Mouse (Mus musculus): ENCODE results near the gene Strbp. TPM values are rescaled to one million over a fixed set of nuclear protein-coding genes. Genes with fewer than 3 reads are reported as not detected.

Gene Strbp
- total RNA-seq, 2 experiments from 2014 or later, result 13.4 to 17.9 TPM

Small RNA genes within 50 kb of the gene (microRNA-seq; reads per million reads assigned to microRNA genes)
- 0 reads per million in 2 experiments for gene Mir5128

Other genes starting within 250 kb of the Strbp start
- gene Gpr21, start 187.5 kb downstream of the Strbp start, total RNA-seq (2021), result under 1 TPM; 0.30 to 0.98 TPM
- gene Crb2, start 72.4 kb upstream of the Strbp start, total RNA-seq (2021), result under 1 TPM; 0.57 to 0.75 TPM

All from heart, adult 18-20 months (tissue).